Mouse (Mus musculus): ENCODE data around the gene Ankrd6. TPM values are rescaled to one million over a fixed set of nuclear protein-coding genes. Genes with fewer than 3 reads are reported as not detected.

Gene Ankrd6
- total RNA-seq, 2 experiments from 2014 or later: 41.9 to 56.6 TPM

GRCm38 (mm10) chr4:32909996-32910395 lies 40.6 kb downstream of the Ankrd6 start:
- intact Hi-C loops (cut with DNase I): no loop called here
- no peak for DNase-seq (ENCODE audit: low spot score in 2 of 2)

- intact Hi-C loops (cut with DNase I): no loop called here
- no peak for DNase-seq (ENCODE audit: low spot score in 2 of 2)
These were observed 41.2 kb downstream of the Ankrd6 start for GRCm38 (mm10) chr4:32909241-32909979.

GRCm38 (mm10) chr4:32907631-32908030 lies 43.0 kb downstream of the Ankrd6 start:
- no peak for DNase-seq (ENCODE audit: low spot score in 2 of 2)
- intact Hi-C loops (cut with DNase I): no loop called here

- peak; percentile 53 to 58 for DNase-seq (ENCODE audit: low spot score in 2 of 2)
- intact Hi-C loops (cut with DNase I): no loop called here
These were observed 44.0 kb downstream of the Ankrd6 start for GRCm38 (mm10) chr4:32906627-32907026.

GRCm38 (mm10) chr4:32905913-32906312 lies 44.7 kb downstream of the Ankrd6 start:
- intact Hi-C loops (cut with DNase I): no loop called here
- no peak for DNase-seq (ENCODE audit: low spot score in 2 of 2)

GRCm38 (mm10) chr4:32905381-32905780 lies 45.3 kb downstream of the Ankrd6 start:
- intact Hi-C loops (cut with DNase I): no loop called here
- no peak for DNase-seq (ENCODE audit: low spot score in 2 of 2)

GRCm38 (mm10) chr4:32903826-32904225 lies 46.8 kb downstream of the Ankrd6 start:
- DNase-seq (ENCODE audit: low spot score in 2 of 2): no peak
- intact Hi-C loops (cut with DNase I): no loop called here

GRCm38 (mm10) chr4:32899051-32899450 lies 51.6 kb downstream of the Ankrd6 start:
- DNase-seq (ENCODE audit: low spot score in 2 of 2): no peak
- intact Hi-C loops (cut with DNase I): no loop called here

GRCm38 (mm10) chr4:32891341-32891740 lies 59.3 kb downstream of the Ankrd6 start:
- no peak for DNase-seq (ENCODE audit: low spot score in 2 of 2)
- intact Hi-C loops (cut with DNase I): no loop called here

GRCm38 (mm10) chr4:32890735-32891098 lies 59.9 kb downstream of the Ankrd6 start:
- intact Hi-C loops (cut with DNase I): no loop called here
- no peak for DNase-seq (ENCODE audit: low spot score in 2 of 2)

- DNase-seq (ENCODE audit: low spot score in 2 of 2): no peak
- intact Hi-C loops (cut with DNase I): loop anchor here (5.0 kb wide), 1 partner anchor 32 kb away; no protein-coding TSS in a partner anchor
These were observed 60.5 kb downstream of the Ankrd6 start for GRCm38 (mm10) chr4:32889996-32890734.

GRCm38 (mm10) chr4:32889246-32889645 lies 61.4 kb downstream of the Ankrd6 start:
- intact Hi-C loops (cut with DNase I): loop anchor here (5.0 kb wide), 1 partner anchor 33 kb away; no protein-coding TSS in a partner anchor
- DNase-seq (ENCODE audit: low spot score in 2 of 2): peak in 1 of 2 experiments; percentile 22

- intact Hi-C loops (cut with DNase I): loop anchor here (5.0 kb wide), 1 partner anchor 36 kb away; no protein-coding TSS in a partner anchor
These were observed 64.2 kb downstream of the Ankrd6 start for GRCm38 (mm10) chr4:32886479-32886878.

GRCm38 (mm10) chr4:32884599-32884998 lies 66.0 kb downstream of the Ankrd6 start:
- intact Hi-C loops (cut with DNase I): no loop called here
- DNase-seq (ENCODE audit: low spot score in 2 of 2): no peak

More at GRCm38 (mm10) chr4:32886479-32886878, 64.2 kb downstream of the Ankrd6 start:
- DNase-seq (ENCODE audit: low spot score in 2 of 2): no peak

- DNase-seq (ENCODE audit: low spot score in 2 of 2): no peak
- intact Hi-C loops (cut with DNase I): no loop called here
These were observed 69.6 kb downstream of the Ankrd6 start for GRCm38 (mm10) chr4:32881001-32881400.

GRCm38 (mm10) chr4:32874669-32875068 lies 76.0 kb downstream of the Ankrd6 start:
- intact Hi-C loops (cut with DNase I): no loop called here
- DNase-seq (ENCODE audit: low spot score in 2 of 2): no peak

- intact Hi-C loops (cut with DNase I): no loop called here
- peak in 1 of 2 experiments; percentile 16 for DNase-seq (ENCODE audit: low spot score in 2 of 2)
These were observed 78.4 kb downstream of the Ankrd6 start for GRCm38 (mm10) chr4:32872189-32872749.

- intact Hi-C loops (cut with DNase I): loop anchor here (10.0 kb wide), 1 partner anchor 75 kb away; no protein-coding TSS in a partner anchor
These were observed 81.3 kb downstream of the Ankrd6 start for GRCm38 (mm10) chr4:32869370-32869769.

GRCm38 (mm10) chr4:32868858-32869257 lies 81.8 kb downstream of the Ankrd6 start:
- DNase-seq (ENCODE audit: low spot score in 2 of 2): peak in 1 of 2 experiments; percentile 14

More at GRCm38 (mm10) chr4:32869370-32869769, 81.3 kb downstream of the Ankrd6 start:
- DNase-seq (ENCODE audit: low spot score in 2 of 2): no peak

GRCm38 (mm10) chr4:32868437-32868836 lies 82.2 kb downstream of the Ankrd6 start:
- DNase-seq (ENCODE audit: low spot score in 2 of 2): peak; percentile 27 to 31
- intact Hi-C loops (cut with DNase I): loop anchor here (10.0 kb wide), 1 partner anchor 76 kb away; no protein-coding TSS in a partner anchor

More at GRCm38 (mm10) chr4:32868858-32869257, 81.8 kb downstream of the Ankrd6 start:
- intact Hi-C loops (cut with DNase I): loop anchor here (10.0 kb wide), 1 partner anchor 76 kb away; no protein-coding TSS in a partner anchor
